Mouse (Mus musculus) erythroblast, adult 5-6 weeks (primary cell): ENCODE results near the gene Ccs. TPM values are rescaled to one million over a fixed set of nuclear protein-coding genes. Genes with fewer than 3 reads are reported as not detected.
"Not testable (repeated sequence)": the region's sequence is repeated elsewhere in the genome, so short reads cannot be mapped to it uniquely, and the experiment has no call there.

Experiments used
- ATAC-seq: replicated peaks from 2 replicates; pipeline ENCODE4 v1.8.0; 2016; ENCODE audit warnings: moderate number of reproducible peaks, mild to moderate bottlenecking, moderate TSS enrichment, inconsistent platforms; ENCODE audit not compliant: poor library complexity, low FRiP score, severe bottlenecking
- total RNA-seq, 2 experiments: library from RNA; stranded (forward) in 1 of 2; stranded (reverse) in 1 of 2; fragments of 150-400 nt in 1 of 2; fragments of 200-764, 138-1000 nt in 1 of 2; gene quantifications; 2 replicates each; pipeline versions ENCODE4 v1.2.3 to v1.2.4; 2015 to 2017; ENCODE audit warnings: low replicate concordance in 2 of 2

Ccs gene
- total RNA-seq, 2 experiments from 2014 or later, result 12.3 to 24.4 TPM

DNA sequence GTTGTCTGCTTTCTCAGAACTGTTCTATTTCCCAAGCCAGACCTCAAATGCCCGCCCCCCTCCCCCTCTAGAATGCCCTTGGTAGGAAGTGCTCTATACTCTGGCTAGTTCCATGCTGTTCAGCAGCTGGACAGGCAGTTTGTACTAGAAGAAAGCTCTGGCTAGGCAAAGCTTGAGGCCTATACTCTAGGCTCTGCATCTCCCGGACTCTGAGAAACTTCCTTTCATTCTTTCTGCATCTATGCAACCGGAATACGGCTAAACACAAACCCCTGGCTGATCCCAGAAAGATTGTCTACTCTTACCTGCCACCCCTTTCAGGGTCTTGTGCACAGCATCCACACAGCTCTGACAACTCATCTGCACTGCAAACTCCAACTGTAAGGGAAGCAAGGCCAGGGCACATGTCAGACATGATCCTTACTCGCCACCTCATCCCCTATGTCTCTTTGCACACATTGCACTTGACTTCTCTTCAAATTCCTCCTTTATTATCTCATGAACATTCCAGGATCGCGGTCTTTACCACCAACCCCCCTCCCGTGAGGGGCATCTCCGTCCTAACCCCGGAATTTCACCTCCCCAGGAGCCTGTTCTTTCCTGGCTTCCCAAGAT lies 499 bp downstream of the Ccs start:
- ATAC-seq, result peak; percentile 49

- ATAC-seq, result no peak
These were observed 2.1 kb downstream of the Ccs start for GRCm38 (mm10) chr19:4837049-4837448.

GRCm38 (mm10) chr19:4836096-4836495 lies 3.0 kb downstream of the Ccs start:
- no peak for ATAC-seq

DNA sequence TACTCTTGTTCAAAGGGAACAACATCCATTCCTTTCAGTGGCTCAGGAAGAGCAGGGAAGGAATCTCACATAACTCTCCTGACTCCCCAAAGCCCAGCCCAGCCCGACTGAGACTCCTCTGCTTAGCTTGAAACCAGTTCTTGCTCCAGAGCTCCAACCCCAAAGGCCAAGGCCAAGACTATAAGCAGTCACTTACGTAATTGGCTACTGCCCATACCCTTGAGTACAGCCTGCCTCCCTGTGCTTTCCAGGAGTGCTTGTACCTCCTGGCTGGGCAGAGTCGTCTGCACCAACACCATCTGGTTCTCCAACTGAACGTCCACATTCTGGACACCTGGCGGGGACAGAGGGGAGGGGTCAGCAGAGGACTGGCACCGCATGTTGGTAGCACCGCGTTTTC lies 5.2 kb downstream of the Ccs start:
- no peak for ATAC-seq

GRCm38 (mm10) chr19:4829156-4829555 lies 10.0 kb downstream of the Ccs start:
- no peak for ATAC-seq

DNA sequence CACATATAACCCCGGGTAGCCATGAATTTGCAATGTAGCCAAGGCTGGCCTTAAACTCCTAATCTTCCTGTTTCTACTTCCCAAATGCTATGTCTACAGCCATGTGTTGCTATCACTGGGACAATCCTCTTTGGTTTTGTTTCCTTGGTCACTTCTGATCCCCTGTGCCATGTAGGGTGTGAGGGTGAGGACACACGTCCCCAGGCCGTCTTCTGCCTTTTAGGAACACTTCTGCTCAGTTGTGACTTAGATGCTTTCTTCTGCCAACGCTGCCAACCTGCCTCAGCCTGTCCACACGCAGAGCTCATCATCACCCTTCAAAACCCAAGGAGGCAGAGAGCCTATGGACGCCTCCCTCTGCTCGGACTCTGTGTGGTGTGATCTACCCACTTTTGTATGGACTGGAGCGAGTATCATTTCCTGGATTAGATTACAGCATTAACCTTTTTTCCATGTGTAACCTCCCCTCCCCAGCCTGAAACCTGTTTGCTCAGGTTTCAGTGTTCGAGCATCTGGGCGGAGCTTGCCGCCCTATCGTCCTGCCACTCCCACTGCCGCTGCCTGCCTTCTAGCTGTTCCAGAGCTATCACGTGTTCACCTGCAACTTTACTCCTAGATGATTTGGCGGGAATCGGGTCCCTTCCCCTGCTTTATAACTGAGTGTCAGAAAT lies 10.6 kb downstream of the Ccs start:
- no peak for ATAC-seq

DNA sequence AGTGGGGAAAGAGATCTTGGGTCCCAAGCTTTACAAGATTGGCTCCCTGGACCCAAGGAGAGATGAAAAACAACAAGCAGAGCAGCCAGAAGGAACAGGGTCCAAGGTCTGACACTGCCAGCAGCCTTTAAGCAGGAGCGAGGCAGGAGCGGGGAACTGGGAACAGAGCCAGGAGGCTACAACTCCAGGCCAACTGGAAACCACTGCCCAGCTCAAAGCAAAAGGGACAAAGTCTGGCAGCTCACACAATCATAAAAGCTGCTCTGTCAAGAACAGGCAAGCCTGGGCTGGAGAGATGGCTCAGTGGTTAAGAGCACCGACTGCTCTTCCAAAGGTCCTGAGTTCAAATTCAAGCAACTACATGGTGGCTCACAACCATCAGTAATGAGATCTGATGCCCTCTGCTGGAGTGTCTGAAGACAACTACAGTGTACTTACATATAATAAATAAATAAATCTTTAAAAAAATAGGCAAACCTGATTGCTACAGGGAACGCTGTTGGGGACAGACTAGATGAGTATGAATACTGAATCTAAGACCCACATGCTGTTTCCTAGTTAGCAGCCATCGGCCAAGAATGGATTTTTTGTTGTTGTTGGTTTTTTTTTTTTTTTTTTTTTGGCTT lies 18.3 kb downstream of the Ccs start:
- no peak for ATAC-seq

- no peak for ATAC-seq
These were observed 21.8 kb downstream of the Ccs start for GRCm38 (mm10) chr19:4817182-4817835.

DNA sequence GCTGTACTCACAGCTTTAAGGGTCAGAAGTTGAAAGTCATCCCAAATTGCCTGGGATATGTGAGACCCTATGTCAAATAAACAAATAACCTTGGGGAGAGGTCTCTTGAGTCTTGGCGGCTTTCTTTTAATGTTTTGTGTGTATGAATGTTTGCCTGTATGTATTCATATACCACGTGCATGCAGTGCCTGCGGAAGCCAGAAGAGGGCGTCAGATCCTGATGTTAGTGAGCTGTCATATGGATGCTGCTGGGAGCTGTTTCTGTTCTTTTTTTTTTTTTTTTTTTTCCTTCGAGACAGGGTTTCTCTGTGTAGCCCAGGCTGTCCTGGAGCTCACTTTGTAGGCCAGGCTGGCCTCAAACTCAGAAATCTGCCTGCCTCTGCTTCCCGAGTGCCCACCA lies 26.1 kb downstream of the Ccs start:
- no peak for ATAC-seq

DNA sequence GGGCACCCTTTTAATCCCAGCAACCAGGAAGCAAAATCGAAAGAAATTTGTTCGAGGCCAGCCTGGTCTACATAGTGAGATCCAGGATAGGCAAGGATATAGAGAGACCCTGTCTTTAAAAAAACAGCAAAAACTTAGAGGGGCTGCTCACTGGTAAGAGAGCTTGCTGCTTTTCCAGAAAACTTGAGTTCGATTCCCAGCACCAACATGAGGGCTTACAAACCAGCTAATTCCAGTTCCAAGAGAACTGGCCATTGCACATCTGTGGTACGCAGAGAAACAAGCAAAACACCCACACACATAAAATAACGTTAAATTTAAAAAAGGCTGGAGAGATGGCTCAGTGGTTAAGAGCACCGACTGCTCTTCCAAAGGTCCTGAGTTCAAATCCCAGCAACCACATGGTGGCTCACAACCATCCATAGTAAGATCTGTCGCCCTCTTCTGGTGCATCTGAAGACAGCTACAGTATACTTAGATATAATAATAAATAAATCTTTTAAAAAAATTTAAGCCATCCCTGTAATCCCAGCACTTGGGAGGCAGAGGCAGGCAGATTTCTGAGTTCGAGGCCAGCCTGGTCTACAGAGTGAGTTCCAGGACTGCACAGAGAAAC lies 26.7 kb downstream of the Ccs start:
- not testable (repeated sequence) for ATAC-seq

DNA sequence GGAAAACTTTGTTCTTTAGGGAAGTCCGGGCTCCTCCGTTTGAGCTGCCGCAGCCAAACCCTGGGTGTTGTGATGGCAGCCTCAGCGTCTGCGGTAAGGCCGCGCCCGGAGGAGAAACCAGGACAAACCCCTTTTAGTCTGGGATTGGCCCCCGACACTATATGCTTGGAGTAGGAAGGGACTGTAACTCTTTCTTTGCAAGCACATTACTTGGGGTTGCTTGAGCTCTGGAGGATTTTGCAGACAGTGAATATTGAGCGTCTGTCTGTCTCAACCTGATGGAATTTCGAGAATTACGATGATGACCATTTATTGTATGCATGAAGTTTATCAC lies 27.3 kb downstream of the Ccs start:
- ATAC-seq, result no peak

- ATAC-seq, result peak; percentile 89
These were observed 27.8 kb downstream of the Ccs start, which contains the start of the genes Gm21992 and Rbm14 for GRCm38 (mm10) chr19:4811063-4811908. Gene Gm21992, minus strand, starts transcription at chr19:4811612. Gene Rbm14, minus strand, starts transcription at chr19:4811634.

DNA sequence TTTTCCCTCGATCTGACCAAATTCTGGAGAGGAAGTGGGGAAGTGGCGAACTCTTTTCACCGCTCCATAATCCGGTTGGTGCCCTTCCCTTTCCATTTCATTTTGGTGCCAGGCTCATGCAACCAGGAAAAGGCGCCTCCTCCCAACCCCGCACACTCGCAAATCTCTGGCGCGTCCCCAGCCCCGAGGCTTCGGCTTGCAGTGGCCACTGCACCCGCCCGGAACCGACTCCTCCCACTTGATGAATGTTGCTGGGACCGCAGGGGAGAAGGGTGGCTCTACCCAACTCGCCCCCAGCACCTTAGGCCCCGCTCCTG lies 28.4 kb downstream of the Ccs start:
- ATAC-seq, result no peak

GRCm38 (mm10) chr19:4810309-4810708 lies 28.8 kb downstream of the Ccs start:
- ATAC-seq, result no peak

DNA sequence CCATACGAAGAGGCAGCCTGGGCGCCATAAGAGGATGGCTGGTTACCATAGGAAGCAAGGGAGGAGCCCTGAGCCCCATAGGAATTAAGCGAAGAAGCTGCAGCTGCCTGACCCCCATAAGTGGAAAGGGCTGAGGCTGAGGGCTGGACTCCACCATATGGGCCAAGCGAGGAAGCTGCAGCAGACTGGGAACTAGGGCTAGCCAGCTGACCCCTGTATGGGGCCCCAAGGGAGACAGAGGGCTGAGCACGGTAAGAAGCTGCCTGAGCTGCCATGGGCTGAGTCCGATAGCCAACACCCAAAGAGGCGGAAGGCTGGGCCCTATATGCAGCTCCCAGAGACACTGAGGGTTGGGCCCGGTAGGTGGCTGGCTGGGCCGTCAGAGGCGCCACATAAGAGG lies 35.8 kb downstream of the Ccs start:
- ATAC-seq, result no peak

DNA sequence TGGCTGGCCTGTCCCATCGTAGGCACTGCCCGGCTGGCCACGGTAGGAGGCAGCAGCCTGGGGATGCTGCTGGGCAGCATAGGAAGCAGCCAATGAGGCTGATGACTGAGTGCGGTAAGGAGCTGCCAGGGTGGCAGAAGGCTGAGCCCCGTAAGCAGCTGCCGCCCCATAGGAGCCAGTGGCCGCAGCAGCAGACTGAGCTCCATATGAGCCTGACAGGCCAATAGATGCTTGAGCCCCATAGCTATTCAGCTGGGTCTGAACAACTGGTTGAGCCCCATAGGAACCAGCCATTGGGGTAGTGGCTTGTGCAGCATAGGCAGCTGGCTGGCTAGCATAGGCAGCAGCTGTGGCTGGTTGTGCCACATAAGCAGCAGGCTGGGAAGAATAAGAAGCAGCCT lies 36.4 kb downstream of the Ccs start:
- ATAC-seq, result 0 out of 2 replicates have a peak, but pooled peaks have one; percentile 18

- ATAC-seq, result no peak
These were observed 40.0 kb downstream of the Ccs start for GRCm38 (mm10) chr19:4799083-4799482.

GRCm38 (mm10) chr19:4797846-4798245 lies 41.3 kb downstream of the Ccs start:
- no peak for ATAC-seq

GRCm38 (mm10) chr19:4795929-4796328 lies 43.2 kb downstream of the Ccs start:
- no peak for ATAC-seq
